Mouse (Mus musculus): Measurements from ENCODE around the gene Vmn1r104.
"Not testable (repeated sequence)": the region's sequence is repeated elsewhere in the genome, so short reads cannot be mapped to it uniquely, and the experiment has no call there.

Gene Vmn1r104

DNA sequence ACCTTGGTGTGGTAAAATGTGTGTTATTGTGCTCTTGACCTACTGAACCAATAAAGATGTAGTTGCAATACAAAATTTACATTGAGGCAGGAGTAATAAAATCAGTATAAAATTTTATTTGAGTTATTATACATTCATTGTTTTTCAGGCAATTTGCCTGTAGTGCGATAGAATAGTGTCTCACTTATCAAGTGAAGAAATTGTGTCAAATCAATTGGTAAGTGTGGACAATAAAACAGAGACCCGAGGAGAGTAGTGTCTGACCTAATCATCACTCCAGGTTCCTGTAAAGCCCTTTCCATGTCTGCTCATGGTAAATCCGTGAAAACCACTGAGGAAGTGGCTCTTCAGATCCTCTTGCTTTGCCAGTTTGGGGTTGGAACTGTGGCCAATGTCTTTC lies at the start of gene Vmn1r104:
TSS of gene Vmn1r104 (plus strand) at position 301 of the 400 bp plus-strand sequence.
- DNase-seq (ENCODE audit: low read depth, low spot score): not testable (repeated sequence)

- not testable (repeated sequence) for DNase-seq (ENCODE audit: low read depth, low spot score)
These were observed 23.2 kb upstream of the Vmn1r104 start, which contains the start of gene Vmn1r103 for GRCm38 (mm10) chr7:20510434-20510833. Vmn1r103 (minus strand) TSS chr7:20510534.

DNA sequence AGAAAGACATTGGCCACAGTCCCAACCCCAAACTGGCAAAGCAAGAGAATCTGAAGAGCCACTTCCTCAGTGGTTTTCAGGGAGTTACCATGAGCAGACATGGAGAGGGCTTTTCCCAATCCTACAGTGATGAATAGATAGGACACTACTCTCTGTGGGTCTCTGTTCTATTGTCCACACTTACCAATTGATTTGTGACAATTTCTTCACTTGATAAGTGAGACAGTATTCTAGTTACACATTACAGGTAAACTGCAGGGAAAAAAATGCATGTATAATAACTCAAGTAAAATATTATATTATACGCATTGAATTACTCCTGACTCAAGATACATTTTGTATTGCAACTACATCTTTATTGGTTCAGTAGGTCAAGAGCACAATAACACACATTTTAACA lies 12.0 kb downstream of the Vmn1r104 start, which contains the start of gene Gm5726:
TSS of gene Gm5726 (minus strand) at position 101 of the 400 bp plus-strand sequence.
- not testable (repeated sequence) for DNase-seq (ENCODE audit: low read depth, low spot score)

- DNase-seq (ENCODE audit: low read depth, low spot score): not testable (repeated sequence)
These were observed 42.5 kb downstream of the Vmn1r104 start, which contains the start of gene Gm4141 for GRCm38 (mm10) chr7:20576141-20576540. Gm4141 (minus strand) TSS chr7:20576241.

Data from forelimb bud, embryonic 11.5 days (tissue).